Mouse (Mus musculus) left cerebral cortex, postnatal 10 days (tissue): ENCODE measurements around the gene Slu7. TPM values are rescaled to one million over a fixed set of nuclear protein-coding genes. Genes with fewer than 3 reads are reported as not detected.
A peak's percentile ranks its signal among the peaks of the same experiment; 100 is the strongest.

ENCODE experiments used
- DNase-seq, 2 experiments: peaks; one replicate each; pipeline ENCODE4 v3.0.0; 2021 to 2022; ENCODE audit warnings: low spot score in 2 of 2, mixed read lengths in 1 of 2; ENCODE audit errors: extremely low spot score in 1 of 2
- intact Hi-C: fragments of 180-260 bp; cut with DNase I; formaldehyde crosslinking; loops from one replicate; pipeline ENCODE4 v1.15.1; 2025
- total RNA-seq, 2 experiments: library from RNA; stranded (reverse); gene quantifications; 2 replicates each; pipeline ENCODE4 v1.2.3; 2021

Slu7 gene
- 10 to 100 TPM; 42.2 to 48.7 TPM for total RNA-seq

DNA sequence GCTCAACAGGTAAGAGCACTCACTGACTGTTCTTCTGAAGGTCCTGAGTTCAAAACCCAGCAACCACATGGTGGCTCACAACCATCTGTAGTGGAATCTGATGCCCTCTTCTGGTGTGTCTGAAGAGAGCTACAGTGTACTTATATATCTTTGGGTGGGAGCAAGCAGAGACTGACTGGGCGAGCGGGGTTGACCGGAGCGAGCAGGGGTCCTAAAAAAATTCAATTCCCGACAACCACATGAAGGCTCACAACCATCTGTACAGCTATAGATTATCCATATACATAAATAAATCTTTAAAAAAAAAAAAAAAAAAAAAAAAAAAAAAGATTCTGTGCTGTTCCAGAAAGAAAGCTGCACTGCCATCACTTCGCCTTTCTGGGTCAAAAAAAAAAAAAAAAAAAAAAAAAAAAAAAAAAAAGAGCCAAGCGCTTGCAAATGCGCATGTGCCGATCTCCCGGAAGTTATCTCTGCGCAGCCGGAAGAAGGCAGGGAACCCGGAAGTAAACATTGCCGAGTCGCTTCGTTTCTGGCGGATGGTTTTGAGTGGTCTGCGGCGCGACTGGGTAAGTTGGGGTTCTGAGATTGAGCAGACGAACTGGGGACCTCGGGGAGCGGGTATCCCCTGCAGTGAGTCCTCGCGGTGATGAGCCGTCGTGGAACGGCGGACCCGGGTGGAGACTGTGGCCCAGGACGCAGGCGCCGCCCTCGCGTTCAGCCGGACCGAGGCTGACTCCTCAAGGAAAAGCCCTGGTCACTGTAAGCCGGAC, at the start of gene Slu7:
Gene Slu7 (plus strand): TSS at position 491 of the 770 bp plus-strand sequence.
- intact Hi-C loops, result no loop called here

DNA sequence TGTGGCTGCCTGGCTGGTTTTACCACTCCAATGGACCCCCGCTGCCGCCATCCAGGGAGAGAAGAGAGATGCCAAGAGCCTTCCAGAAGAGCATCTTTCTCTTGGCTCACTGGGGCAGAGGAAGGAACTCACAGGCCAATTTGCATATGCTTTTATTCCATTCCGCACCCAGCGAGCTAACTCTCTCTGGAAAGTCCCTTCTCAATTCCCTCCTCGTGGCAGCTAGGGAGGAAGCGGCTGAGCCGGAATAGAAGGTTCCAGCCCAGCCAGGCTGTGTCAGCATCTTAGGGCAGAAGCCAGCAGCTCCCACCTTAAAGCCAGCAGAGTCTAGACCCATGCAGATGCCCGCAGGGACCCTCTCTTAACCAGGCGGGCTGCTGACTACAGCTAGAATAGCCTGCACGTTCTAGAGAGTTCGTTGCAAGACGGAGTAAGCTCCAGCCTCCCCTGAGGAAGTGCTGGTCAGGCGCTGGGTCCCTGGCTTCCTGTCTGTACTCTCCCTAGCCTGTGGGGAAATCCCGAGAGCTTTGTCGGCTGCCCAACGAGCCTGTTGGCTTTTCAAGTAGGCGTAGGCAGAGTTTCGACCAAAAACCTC, 48.4 kb upstream of the Slu7 start:
- intact Hi-C loops, result no loop called here
- peak; percentile 53 to 76 for DNase-seq

More for the DNA sequence above, at the start of gene Slu7:
- DNase-seq, result peak; percentile 71 to 87

DNA sequence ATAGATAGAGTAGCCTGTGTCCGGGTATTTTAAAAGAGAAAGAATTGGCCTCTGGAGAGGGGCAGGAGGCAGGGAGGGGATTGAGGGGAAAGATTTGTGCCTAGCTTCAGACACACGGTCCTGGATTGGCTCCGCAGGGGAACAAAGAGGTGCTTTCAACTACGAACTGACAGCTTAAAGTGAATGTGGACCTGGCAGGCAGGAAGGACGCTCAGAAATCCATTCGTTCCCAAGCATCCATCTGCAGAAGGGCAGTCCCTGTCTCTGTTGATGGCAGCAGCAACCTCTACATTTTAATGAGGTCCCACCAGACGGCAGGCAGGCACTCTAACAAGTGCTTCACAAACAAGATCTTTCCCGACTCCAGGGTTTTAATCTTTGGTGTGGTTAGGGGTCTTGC, 47.8 kb upstream of the Slu7 start:
- intact Hi-C loops, result no loop called here
- peak in 1 of 2 experiments; percentile 14 for DNase-seq

DNA sequence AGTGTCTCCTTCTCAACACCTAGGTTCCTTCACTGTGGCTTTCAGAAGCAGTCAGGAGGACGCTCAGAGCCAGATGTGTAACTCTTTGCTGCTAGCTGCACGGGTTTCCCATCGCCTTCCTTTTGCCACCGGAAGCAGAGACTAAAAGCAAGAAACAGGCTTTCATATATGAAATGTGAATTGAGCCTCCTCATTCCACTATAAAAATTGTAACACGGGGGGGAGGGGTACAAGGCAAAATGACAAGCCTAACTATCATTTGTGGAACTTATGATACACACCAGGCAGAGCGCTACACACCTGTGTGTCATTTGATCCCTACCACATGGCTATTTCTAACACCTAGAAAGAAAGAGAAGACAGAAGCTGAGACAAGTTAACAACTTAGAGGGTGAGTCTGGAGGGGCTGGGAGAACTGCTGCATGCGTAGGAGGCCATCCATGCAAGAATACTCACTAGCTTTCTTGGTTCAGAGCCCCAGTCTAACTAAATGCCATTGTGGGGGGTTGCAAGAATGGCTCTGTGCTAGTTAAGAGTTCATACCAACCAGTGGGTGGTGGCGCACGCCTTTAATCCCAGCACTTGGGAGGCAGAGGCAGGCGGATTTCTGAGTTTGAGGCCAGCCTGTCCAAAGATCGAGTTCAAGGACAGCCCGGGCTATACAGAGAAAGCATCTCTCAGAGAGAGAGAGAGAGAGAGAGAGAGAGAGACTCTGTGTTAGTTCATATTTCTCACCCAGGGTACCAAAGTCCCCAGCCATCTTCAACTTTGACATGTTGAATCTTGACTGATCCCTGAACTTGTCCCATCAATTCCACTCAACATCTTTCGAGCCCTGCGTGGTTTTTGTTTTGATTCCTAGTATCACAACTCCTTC, 46.3 kb upstream of the Slu7 start:
- DNase-seq, result no peak
- intact Hi-C loops, result no loop called here

DNA sequence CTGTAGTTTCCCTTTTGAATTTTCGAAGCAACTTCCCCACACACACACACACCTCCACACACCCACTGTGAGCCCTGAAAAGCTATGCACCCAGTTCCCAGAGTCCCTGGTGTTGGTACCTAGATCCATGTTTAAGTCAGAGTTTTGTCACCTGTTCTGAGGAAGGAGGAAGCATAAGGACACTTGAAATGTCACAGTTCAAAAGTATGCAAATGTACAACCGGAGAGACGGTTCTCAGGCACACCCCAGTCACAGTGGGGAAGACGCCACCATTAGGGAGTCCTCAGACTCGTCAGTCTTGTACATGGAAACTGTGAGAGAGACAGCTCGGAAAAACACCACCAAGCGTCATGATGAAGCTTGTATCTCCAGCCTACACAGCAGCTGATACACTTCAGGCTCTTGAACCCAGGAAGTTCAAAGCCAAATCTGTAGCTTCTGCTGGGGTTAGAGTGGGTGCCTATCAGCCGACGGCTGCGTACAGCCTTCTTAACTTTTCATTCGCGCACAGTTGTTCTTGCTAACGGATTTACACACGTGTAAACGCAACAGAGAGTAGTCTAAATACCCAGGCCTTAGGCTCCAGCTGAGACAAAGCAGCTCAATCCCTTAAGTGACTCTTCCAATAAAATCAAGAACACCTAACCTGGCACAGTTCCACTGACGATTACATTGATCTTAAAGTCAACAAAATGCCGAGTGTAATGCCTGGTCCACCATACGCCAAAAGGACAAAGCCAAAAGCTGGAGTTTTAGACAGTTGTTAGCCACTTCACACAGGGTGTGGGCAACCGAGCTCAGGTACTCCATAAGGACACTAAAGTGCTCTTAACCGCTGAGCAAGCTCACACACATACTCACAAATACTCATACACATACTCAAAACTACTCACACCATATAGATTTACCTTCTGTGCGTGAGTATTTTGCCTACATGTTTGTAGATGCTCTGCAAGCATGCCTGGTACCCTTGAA, 45.1 kb upstream of the Slu7 start:
- no peak for DNase-seq
- intact Hi-C loops, result no loop called here

DNA sequence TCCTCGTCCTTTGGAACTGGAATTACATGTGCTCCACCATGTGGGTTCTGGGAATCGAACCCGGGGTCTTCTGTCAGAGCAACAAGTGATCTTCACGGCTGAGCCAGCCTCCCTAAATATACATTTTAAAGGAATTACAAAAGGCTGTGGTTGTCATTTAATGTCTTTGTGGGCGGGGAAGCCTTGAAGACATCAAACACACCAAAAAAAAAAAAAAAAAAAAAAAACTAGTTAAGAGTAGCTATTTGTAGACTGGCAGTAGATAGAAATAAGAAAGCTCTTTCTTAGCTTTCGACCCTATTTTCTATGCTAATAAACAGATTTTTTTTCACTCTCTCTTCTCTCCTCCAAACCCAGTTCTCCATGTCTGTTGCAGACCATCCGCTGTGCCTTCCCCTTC, 44.4 kb upstream of the Slu7 start:
- DNase-seq, result no peak
- intact Hi-C loops, result no loop called here

DNA sequence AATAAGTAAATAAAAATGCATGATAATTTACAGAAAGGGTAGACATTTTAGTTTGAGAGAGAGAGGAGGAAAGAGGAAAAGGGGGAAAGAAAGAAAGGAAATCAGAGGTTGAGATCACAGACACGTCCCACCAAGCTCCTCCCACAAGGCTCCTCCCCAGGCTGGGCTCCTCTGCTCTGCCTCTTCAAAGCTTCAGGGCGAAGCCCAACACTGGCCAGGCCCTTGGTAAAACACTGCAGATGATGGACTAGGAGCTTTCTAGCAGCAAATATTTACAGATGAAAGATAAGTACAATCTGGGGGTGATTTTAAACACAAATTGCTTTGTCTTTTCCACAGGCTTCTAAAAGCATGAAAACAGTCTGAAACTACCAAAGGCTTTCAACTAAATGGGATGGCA, 40.8 kb upstream of the Slu7 start:
- intact Hi-C loops, result no loop called here
- DNase-seq, result no peak

DNA sequence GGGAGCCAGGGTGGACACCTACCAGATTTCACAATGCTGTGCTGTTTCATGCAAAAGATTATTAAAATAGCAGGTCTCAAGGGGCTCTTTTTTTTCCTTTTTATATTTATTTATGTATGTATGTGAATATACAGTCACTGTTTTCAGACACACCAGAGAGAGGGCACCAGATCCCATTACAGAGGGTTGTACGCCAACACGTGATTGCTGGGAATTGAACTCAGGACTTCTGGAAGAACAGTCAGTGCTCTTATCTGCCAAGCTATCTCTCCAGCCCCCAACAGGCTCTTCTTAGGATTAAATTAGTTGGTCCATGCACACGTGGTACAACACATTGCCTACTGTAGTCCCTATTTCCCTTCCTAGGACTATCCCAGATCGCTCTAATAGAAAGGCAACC, 40.2 kb upstream of the Slu7 start:
- no peak for DNase-seq
- intact Hi-C loops, result no loop called here

DNA sequence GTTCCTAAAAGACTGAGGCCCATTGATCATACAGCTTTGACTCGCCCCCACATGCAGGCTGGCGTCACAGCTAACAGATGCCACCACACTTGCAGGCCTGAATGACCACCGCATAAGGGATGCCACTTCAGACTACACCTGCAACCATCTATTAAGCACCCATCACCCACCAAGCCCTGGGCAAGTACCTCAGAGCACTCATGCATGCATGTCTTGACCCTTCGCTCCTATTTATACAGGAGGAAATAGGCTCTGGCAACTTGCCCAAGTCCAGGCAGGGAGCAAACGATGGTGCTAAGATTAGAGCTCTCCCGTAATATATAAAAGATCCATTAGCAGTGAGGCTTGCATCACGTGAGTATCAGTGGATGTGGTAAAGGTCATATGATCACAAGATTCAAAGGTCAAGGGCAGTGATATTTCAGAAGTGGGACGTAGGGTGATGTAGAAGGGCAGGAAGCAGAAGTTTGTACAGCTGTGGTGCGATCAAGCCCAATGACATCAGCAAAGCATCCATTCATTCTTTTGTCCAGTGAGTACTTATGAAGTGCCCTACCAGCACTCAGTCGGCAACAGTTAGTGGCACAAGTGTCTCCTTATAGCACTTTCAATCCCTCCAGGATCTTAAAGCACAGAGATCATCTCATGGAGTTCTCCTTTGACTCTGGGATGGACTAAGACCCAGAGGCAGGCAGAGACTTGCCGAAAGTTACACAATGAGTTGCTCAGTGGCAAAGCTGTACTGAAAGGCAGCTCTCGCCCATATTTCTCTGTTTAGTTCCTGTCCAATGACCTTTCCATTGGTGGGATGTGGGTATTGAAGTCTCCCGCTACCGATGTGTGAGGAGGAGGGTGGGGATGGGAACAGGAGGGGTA, 38.2 kb upstream of the Slu7 start:
- intact Hi-C loops, result no loop called here
- DNase-seq, result no peak

DNA sequence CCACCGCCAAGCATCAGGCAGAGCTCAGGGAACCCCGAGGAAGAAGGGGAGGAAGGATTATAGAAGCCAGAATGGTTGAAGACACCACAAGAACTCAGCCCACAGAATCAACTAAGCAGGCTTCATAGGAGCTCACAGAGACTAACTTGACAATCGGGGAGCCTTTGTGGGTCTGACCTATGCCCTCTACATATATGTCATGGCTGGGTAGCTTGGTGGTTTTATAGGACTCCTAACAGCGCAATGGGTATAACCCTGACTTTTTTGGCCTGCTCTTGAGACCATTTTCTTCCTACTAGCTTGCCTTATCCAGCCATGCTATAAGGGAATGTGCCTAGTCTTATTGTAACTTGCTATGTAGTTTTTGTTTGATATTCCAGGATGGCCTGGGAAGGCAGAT, 37.3 kb upstream of the Slu7 start:
- intact Hi-C loops, result no loop called here
- DNase-seq, result no peak

DNA sequence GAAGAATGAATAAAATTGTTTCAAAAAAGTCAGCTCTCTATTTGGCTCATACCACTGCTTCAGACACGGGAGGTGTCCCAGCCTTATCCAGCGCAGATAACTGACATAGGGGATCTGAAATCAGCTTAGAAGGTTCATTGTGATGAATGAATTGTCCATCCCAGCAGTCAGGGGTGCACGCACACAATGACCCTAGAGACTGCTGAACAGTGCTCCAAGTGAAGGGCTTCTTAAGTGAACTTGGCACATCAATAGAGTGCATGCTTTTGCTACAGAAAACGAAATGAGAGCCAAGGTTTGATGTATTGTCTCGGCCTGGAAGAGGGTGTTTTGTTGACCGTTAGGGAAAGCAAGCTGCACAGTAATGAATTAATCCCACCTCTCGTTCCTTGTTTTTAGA, 36.9 kb upstream of the Slu7 start:
- no peak for DNase-seq
- intact Hi-C loops, result no loop called here

DNA sequence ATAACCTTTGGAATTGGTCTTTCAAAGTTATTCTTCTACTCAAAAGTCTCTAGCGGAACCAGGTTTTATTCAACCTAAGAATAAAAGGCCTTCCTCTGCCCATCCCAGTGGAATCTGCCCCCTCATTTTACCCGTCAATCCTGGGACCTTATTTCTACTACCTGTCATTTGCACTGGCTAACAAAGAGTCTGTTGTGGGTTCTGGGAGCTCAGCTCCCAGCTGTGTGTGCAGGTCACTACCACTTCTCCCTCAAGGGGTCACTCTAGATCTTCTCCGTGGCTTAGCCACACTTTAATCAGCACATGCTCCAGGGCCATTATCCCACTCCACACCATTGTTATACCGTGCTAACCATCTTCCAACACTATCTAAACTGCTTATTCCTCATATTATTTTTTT, 34.2 kb upstream of the Slu7 start:
- intact Hi-C loops, result no loop called here
- DNase-seq, result no peak

DNA sequence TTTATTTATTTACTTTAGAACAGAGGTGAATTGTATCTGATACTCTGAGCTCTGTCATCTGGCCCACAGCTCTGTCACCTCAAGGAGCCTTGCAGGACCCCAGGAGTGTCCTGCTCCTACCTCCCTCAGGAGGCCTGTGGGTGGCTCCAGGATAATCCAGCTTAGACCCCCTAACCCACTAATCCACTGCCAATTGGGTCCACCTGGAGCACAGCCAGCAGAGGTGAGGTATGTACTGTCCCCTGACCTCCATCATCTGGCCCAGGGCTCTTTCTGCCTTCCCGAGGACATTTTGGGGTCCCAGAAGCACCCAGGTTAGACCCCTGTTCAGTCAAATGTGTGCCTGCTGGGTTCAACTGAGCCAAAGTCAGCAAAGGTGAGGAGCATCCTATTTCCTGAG, 33.4 kb upstream of the Slu7 start:
- no peak for DNase-seq
- intact Hi-C loops, result no loop called here

DNA sequence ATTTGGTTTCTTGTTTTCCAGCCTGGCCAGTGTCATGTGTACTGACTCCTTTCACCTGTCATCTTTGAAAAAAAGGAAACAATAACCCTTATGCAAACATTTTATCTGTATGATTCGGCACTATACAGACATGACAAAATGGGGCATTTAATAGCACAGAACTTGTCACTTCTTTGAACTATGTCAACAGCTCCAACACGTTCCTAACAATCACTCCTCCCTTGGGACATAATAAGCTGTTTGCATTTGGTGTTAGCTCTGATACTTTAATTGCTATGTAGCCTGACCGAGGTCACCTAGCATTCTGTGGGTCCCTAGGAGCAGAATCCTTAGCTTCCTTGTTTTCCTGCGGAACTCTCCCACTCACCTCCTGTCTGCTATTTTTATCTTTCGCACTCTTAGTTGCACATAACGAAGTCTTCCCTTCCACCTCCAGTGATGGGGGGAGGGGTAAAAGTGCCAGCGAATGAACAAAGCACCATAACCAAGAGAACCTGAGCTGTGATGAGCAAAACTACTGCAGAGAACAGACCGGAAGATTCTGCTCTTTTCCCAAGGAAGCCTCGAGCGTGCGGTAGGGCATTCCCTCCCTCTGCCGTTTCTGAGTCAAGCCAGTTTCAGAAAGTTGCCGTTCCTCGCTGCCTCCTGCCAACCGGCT, 29.3 kb upstream of the Slu7 start:
- no peak for DNase-seq
- intact Hi-C loops, result no loop called here

DNA sequence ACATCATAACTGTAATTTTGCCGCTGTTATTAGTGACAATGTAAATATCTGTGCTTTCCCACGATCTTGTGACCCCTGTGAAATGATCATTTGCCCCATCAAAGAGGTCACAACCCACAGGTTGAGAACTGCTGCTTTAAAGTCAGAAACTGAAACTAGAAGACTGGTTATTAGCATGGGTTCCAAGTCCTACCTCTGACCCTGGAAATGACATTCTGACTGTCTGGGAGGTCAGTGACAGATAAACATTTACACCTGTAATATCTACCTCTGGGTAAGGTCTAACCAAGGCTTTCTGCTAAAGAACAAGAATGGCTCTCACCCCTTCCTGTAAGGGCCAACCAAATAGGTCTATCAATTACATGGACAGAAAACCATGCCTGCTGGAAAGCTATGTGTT, 24.7 kb upstream of the Slu7 start:
- intact Hi-C loops, result no loop called here
- DNase-seq, result no peak

DNA sequence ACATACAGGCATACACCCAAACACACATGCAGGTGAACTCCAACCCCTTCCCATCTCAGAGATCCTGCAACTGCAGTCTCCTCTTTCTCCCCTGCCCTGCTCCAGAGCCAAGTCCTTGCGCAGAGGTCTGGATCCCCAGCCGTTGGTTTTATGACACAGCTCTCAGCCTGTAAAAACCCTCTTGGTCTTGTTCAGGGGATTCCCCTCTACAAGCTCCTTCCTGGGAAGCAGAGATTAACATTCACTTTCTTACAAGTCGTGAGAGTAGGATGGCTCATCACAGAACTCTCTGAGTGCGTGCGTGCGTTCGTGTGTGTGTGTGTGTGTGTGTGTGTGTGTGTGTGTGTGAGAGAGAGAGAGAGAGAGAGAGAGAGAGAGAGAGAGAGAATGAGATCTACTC, 23.3 kb upstream of the Slu7 start:
- DNase-seq, result no peak
- intact Hi-C loops, result no loop called here

DNA sequence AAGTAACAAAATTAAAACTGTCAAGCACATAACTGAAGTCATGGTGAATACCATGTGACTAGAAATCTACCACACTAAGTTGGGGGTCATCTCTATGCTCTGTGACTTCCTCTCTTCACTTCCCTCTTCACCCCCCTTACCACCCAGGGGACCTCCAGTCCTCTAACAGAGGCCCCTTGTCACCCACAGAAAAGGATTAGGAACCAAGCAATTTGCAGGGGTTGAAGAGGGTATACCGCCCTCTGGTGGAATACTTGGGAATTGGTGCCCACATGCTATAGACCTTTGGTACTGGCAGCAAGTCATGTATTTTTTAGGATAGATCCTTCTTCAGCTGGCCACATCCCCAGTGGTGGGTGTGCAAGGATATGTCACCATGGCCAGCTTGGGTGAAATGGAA, 22.1 kb upstream of the Slu7 start:
- intact Hi-C loops, result no loop called here
- peak; percentile 61 to 70 for DNase-seq
